Mouse (Mus musculus) thymus, postnatal 25 days (tissue): Measurements from ENCODE around the gene Gm266.
A peak's percentile ranks its signal among the peaks of the same experiment; 100 is the strongest.

ENCODE experiments used
- DNase-seq: peaks from one replicate; pipeline ENCODE4 v3.0.0; 2022

The Gm266 gene

GRCm38 (mm10) chr12:111451561-111451960, 34.1 kb downstream of the Gm266 start:
- DNase-seq = no peak

DNA sequence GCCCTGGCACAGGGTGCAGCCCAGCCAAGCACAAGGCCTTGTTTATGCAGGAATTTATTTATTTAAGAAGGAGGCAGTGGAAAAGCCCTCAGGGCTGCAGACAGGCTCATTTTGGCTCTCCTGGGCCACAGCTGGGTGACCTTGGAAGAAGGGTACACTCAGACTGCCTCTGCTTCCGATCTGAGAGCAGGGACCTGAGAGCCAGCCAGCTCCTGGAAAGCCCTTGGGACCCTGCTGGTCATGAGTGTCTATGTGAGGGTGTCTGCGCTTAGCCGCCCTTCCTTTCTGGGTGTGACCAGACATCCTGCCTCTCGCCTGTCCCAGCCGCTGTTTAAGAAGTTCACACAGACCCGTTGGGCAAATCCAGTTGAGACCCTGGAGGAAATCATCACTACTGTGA, 35.3 kb downstream of the Gm266 start:
- DNase-seq = no peak

DNA sequence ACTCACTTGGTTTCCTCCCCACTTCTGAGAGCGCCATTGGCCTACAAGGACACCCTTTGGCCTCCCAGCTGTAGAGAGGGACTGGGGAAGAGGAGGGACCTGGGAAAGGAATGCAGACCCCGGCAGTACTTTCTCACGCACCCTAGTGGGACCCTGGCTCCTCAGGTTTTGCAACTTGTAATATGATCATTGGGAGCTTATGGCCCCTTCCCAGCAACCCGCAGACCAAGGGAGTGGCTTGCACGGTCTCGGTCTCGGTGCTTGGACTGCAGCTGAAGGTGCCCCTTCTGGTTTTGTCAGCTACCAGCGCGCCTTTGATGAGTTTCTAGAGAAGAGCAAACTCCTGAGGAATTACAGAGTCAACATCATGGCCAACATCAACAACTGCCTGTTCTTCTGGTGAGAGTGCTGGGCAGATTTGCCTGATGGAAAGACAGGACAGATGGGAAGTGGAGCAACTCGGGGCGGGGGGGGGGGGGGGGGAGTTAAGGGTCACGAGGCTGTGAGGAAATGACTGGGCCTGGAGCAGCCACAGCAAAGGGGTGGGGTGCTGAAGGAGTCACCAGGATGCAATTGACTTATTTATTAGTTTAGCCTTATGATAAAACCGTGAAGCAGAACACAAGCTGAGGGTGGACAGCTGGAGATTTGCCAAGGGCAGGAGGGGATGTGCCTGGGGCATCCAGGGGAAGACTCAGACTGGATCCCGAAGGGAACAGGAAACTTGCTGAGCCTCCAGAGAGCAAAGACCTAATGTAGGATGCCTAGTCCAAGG, 36.5 kb downstream of the Gm266 start:
- DNase-seq = no peak

GRCm38 (mm10) chr12:111447898-111448760, 37.5 kb downstream of the Gm266 start:
- DNase-seq = no peak

- DNase-seq = no peak
Observed at GRCm38 (mm10) chr12:111447350-111447749, 38.3 kb downstream of the Gm266 start.

DNA sequence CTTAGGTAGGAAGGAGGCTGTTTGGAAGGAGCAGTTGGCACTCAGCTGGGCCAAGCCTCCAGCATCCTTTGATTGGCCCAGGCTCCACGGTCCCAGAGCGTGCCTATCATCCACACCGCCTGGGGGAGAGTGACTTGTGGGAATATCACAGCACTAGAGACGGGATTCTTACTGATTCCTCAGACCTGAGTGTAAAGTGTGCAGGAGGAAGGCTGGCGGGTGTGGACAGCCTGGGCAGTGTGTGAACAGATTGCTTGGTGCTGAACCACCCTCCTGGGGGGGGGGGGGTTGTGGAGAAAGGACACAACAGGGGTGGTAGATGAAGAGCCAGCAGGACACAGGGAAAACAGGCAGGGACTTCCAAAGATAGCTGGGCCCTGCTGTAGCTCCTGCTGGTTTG, 38.9 kb downstream of the Gm266 start:
- DNase-seq = no peak

- no peak for DNase-seq
Observed at GRCm38 (mm10) chr12:111445890-111446613, 39.6 kb downstream of the Gm266 start.

GRCm38 (mm10) chr12:111445161-111445889, 40.3 kb downstream of the Gm266 start:
- DNase-seq = no peak

DNA sequence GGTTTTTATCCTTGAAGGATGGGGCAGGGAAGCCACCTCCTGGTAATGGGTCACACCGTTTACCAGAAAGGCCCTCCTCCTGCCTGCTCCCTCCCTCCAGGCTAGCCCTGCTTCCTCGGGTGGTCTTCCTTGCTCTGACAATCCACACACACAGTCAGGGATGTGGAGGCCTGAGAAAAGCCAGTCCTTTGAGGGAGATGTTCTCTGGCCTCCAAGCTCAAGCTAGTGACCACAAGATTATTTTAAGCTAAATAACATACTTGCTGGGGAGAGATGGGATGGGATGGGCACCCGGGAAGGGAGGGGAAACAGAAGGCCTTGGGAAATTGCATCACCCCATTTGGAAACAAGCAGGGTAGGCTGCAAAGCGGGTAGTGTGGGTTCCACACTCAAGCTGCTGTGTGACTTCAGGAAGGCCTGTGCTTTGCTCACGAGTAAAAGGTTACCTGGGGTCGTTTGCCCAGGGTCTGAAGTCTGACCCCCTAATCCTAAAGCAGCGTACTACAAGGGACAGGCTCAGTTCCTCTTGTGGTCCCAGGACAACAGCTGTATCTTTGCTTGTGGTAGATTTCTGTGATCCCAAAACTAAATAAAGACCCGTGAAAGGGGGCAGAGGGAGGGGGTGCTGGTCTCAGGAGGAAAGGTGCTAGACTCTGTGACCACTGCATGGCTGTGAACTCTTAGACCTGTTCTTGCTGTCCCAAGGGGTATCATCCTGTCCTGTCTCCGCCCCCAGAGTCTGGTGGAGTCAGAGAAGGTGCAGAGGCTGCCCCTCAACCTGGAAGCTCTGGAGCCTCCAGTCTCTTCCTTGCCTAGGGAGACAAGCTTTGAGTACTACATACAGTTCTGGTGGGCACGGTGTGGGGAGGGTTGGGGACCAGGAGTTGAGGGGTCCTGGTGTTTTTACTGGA, 41.4 kb downstream of the Gm266 start:
- no peak for DNase-seq

DNA sequence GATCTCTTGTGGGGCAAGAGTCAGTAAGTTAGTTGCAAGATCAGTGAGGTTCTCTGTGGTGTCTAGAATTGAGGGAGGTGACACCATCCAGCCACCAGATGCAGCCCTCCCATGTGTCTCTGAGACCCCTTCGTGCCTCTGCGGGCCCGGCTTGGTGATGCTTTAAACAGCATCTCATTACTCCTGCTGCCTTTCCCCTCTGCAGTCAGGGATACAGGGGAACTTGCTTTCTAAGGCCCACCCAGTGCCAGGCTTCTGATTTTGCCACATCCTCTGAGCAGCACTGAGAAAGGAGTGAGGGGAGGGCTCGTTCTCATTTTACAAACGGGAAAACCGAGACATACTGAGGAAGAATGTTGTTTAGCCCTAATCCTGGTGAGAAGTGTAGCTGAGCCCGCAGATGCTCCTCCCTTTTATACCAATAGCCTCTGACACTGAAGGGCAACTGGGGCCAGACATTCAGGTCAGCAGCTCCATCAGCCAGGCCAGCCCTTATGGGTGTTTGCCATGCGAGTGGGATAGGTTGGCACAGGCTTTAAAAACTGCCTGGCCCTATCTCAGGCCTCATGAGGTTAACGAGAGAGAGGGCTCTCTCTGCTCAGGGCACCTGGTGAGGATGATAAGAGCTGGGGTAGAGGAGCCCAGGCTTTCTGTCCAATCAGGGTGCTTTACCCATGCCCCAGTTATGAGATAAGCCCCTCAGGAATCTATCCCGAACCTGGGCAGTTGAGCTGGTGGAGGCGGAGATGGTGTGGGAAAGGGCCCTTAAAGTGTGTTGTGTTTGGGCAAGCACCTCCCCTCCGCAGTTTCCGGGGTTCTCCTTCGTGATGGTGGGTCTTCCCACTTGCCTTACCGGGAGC, 42.4 kb downstream of the Gm266 start:
- no peak for DNase-seq

DNA sequence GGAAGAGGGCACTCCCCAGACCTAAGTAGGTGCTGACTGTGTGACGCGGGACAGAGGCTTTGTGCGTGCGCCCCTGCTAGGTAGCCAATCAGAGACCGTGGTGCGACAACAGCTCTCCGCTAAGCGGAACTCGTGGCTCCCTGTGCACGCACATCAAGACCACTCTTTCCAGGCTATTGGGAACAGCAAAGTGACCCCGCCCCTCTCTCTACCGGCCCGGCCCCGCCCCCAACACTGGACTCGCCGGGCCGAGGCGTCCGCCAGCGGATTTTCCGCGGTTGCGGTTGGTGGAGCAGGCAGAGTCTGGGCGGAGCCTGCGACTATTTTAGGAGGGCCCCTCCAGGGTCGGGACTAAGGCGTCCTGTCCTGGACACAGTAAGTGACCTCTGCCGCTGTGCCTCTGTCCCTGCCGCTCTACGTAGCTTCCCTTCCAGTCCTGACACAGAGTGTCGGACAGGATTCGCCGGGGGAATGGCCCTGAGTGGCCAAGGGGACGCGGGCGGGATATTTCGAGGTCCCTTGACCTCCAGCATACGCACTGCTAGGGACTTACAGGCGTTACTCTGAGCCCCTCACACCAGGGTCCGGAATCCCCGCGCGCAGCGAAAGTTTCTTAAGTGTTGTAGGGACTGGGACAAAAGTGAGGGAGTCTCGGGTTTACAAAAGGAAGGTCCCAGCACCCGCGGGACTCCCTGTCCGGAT, 43.2 kb downstream of the Gm266 start, which contains the start of gene Tnfaip2:
TSS of gene Tnfaip2 (plus strand) at position 161 of the 702 bp plus-strand sequence.
- DNase-seq = peak; percentile 20

GRCm38 (mm10) chr12:111441523-111441922, 44.1 kb downstream of the Gm266 start:
- DNase-seq = no peak

- DNase-seq = no peak
Observed at GRCm38 (mm10) chr12:111440701-111441373, 44.8 kb downstream of the Gm266 start.

DNA sequence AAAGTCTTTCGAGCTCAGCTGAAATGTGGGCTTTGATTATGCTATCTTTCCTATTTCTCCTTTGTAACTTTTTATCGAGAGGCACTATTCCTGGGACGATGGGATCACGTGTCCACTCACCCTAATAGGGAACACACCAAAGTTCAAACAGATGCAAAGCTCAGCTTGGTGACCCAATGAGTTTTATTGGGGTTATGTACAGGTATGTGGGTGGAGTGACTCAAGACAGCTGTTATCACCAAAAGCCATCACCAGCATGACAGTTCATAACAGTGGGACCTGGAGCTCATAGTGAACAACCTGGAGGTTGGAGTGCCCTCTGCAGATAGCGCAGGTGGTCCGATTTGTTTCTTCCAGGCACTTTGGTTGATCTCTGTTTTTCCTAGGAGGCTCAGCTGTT, 46.8 kb downstream of the Gm266 start:
- DNase-seq = no peak

- no peak for DNase-seq
Observed at GRCm38 (mm10) chr12:111437222-111437900, 48.3 kb downstream of the Gm266 start.

- DNase-seq = no peak
Observed at GRCm38 (mm10) chr12:111436640-111437039, 49.0 kb downstream of the Gm266 start.

DNA sequence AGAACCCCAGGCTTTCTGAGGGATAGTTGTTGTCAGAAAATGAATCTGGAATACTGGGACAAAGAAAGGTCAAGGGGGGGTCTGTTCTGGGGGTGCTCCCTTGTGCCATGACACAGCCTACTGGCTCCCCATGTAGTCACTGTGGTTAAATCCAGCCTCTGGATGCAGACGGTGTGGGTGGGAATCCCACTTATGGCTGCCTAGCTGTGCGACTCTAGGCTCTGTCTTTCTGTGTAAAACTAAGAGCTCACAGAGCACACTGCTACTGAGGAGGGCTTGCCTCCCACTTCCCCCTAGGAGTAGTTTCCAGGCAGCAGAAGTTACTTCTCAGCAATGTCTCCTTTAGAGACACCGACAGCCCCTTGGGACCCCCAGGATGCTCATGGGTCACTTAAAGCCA, 49.5 kb downstream of the Gm266 start:
- no peak for DNase-seq

- DNase-seq = no peak
Observed at GRCm38 (mm10) chr12:111434745-111435327, 50.8 kb downstream of the Gm266 start.
